Mouse (Mus musculus): ENCODE measurements around the gene Cdk20. TPM values are rescaled to one million over a fixed set of nuclear protein-coding genes. Genes with fewer than 3 reads are reported as not detected.

The Cdk20 gene
- polyA plus RNA-seq, 1 experiment from 2014 or later, result 8.6 TPM

DNA sequence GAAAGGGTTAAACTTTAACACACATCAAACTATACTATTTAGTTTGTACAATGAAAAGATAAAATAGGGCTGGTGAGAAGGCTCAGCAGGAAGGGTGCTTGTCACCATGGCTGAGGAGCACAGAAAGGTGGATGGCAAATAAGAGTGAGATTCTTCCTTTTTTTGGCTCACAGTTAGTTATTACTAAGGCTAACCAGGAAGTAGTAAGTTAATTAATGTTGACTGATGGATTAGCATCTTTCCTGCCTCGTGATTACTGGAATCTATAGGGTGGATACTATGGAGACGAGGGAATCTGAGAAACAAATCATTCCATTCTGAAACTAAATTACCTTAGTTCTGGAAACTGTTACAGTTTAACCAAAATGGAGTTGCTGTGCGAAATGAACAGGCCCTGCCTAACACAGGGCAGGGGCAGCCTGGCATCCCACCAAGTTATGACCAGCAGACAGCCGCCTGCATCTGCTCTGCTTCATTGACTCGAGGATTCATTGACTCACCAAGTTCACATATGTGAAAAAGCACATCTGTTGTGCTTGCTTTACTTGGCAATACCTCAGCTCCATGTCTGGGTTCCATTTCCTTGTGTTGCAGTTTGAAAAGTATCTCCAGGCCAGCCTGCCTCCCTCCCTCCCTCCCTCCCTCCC, 15.0 kb upstream of the Cdk20 start:
- ATAC-seq (ENCODE audit: low FRiP score), result no peak
- H3K4me1 ChIP-seq (ENCODE audit: control insufficient read depth, insufficient read depth, low read length), result no peaks in the 10 kb centered on the region
- no peak for DNase-seq (ENCODE audit: low spot score, missing footprints)
- 70% methylated on average over 5 of the region's 5 CpGs for WGBS
- H3K4me2 ChIP-seq, result no peak overlapping the region
- H3K36me3 ChIP-seq (ENCODE audit: control insufficient read depth, insufficient read depth, low read length), result no peaks in the 10 kb centered on the region
- H3K9ac ChIP-seq (ENCODE audit: low read length), result no peak overlapping the region
- H3K27ac ChIP-seq (ENCODE audit: low read depth, low read length), result no peak overlapping the region
- H3K4me3 ChIP-seq (ENCODE audit: low read depth, low read length), result no peak overlapping the region
- no peaks in the 10 kb centered on the region for H3K27me3 ChIP-seq (ENCODE audit: control insufficient read depth, insufficient read depth, low read length)
- no peaks in the 10 kb centered on the region for H3K9me3 ChIP-seq (ENCODE audit: control insufficient read depth, low read length)

- Histone ChIP-seq H3K9ac (ENCODE audit: low read length) (no peak overlapping the region), H3K36me3 (ENCODE audit: control insufficient read depth, insufficient read depth, low read length) (no peaks in the 10 kb centered on the region), H3K4me2 (no peak overlapping the region), H3K27ac (ENCODE audit: low read depth, low read length) (no peak overlapping the region), H3K4me1 (ENCODE audit: control insufficient read depth, insufficient read depth, low read length) (no peaks in the 10 kb centered on the region), H3K27me3 (ENCODE audit: control insufficient read depth, insufficient read depth, low read length) (no peaks in the 10 kb centered on the region), H3K9me3 (ENCODE audit: control insufficient read depth, low read length) (no peaks in the 10 kb centered on the region), H3K4me3 (ENCODE audit: low read depth, low read length) (no peak overlapping the region)
- ATAC-seq (ENCODE audit: low FRiP score), result no peak
- 94% methylated on average over 1 of the region's 1 CpGs for WGBS
- no peak for DNase-seq (ENCODE audit: low spot score, missing footprints)
These were observed 11.3 kb upstream of the Cdk20 start for GRCm38 (mm10) chr13:64420847-64421246.

- Histone ChIP-seq H3K9me3 (ENCODE audit: control insufficient read depth, low read length) (no peaks in the 10 kb centered on the region), H3K4me3 (ENCODE audit: low read depth, low read length) (no peak overlapping the region), H3K27me3 (ENCODE audit: control insufficient read depth, insufficient read depth, low read length) (no peaks in the 10 kb centered on the region), H3K27ac (ENCODE audit: low read depth, low read length) (no peak overlapping the region), H3K9ac (ENCODE audit: low read length) (no peak overlapping the region), H3K36me3 (ENCODE audit: control insufficient read depth, insufficient read depth, low read length) (no peaks in the 10 kb centered on the region), H3K4me1 (ENCODE audit: control insufficient read depth, insufficient read depth, low read length) (no peaks in the 10 kb centered on the region), H3K4me2 (no peak overlapping the region)
- no peak for ATAC-seq (ENCODE audit: low FRiP score)
- DNase-seq (ENCODE audit: low spot score, missing footprints), result no peak
- WGBS, result 75% methylated on average over 3 of the region's 3 CpGs
These were observed 10.7 kb upstream of the Cdk20 start for GRCm38 (mm10) chr13:64421386-64421785.

DNA sequence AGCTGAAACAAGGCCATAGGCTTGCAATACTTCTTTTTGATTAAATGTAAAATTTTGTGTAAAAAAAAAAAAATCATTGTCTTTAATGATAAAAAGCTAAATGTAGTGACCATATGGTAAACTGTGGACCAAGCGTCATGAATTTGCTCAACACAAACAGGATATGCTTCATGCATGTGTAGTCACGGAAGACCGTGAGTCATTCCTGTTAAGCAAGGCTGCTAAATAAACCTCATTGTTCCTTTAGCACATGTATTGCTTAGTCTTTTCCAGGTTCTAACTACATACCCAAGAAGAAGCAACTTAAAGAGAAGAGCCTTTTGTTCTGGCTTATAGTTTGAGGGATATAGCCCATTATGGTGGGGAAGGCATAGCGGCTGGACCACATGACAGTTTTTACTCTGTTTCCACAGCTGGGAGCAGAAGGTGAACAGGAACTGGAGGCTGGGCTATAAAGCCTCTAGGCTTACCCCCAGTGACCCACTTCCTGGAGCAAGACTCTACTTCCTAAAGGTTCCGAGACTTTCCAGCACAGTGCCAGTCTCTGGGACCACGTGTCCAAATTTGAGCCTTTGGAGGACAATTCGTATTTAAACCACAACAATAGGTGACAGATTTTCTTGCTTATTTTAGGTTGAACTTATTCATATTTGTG, 10.0 kb upstream of the Cdk20 start:
- no peaks in the 10 kb centered on the region for H3K4me1 ChIP-seq (ENCODE audit: control insufficient read depth, insufficient read depth, low read length)
- ATAC-seq (ENCODE audit: low FRiP score), result no peak
- H3K4me3 ChIP-seq (ENCODE audit: low read depth, low read length), result no peak overlapping the region
- no peaks in the 10 kb centered on the region for H3K27me3 ChIP-seq (ENCODE audit: control insufficient read depth, insufficient read depth, low read length)
- no peaks in the 10 kb centered on the region for H3K36me3 ChIP-seq (ENCODE audit: control insufficient read depth, insufficient read depth, low read length)
- H3K27ac ChIP-seq (ENCODE audit: low read depth, low read length), result no peak overlapping the region
- H3K9me3 ChIP-seq (ENCODE audit: control insufficient read depth, low read length), result no peaks in the 10 kb centered on the region
- DNase-seq (ENCODE audit: low spot score, missing footprints), result no peak
- H3K4me2 ChIP-seq, result no peak overlapping the region
- WGBS, result 90% methylated on average over 7 of the region's 7 CpGs
- H3K9ac ChIP-seq (ENCODE audit: low read length), result no peak overlapping the region

DNA sequence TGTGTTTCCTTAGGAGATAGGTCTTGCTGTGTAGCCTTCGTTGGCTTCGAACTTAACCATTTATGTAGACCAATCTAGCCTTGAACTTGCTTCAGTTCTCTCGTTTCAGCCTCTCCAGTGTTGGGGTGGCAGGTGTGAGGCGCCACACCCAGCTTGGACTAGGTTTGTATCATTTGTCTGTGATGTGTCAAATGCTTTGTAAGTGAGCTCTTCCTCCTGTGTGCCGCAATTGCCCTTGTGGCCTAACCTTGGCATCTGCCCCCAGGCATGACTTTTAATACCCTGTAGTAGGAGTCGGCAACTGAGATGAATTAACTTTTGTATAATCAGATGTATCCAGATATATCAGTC, 9.5 kb upstream of the Cdk20 start:
- Histone ChIP-seq H3K4me3 (ENCODE audit: low read depth, low read length) (no peak overlapping the region), H3K9ac (ENCODE audit: low read length) (no peak overlapping the region), H3K4me1 (ENCODE audit: control insufficient read depth, insufficient read depth, low read length) (no peaks in the 10 kb centered on the region), H3K27me3 (ENCODE audit: control insufficient read depth, insufficient read depth, low read length) (no peaks in the 10 kb centered on the region), H3K9me3 (ENCODE audit: control insufficient read depth, low read length) (no peaks in the 10 kb centered on the region), H3K4me2 (no peak overlapping the region), H3K36me3 (ENCODE audit: control insufficient read depth, insufficient read depth, low read length) (no peaks in the 10 kb centered on the region), H3K27ac (ENCODE audit: low read depth, low read length) (no peak overlapping the region)
- WGBS, result 89% methylated on average over 6 of the region's 6 CpGs
- DNase-seq (ENCODE audit: low spot score, missing footprints) (no peak), ATAC-seq (ENCODE audit: low FRiP score) (no peak)

DNA sequence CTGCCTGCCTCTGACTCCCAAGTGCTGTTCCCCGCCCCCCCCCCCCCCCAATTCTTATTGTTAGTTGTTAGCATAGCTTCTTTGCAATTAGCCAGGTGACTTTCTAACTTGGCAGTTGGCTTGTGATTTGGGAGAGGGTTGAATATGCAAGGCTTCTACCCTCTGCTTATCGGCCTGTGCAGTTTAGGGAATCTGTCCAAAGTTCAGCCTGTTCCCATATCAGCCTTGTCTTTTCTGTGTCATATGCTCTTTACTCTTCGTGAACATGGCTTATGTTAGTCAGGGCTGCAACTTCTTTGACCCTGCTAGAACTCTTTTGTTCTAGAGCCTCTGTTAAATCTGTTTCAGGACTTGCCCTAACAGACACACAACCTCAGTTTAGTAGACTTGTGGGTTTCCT, 7.8 kb upstream of the Cdk20 start:
- Histone ChIP-seq H3K4me1 (ENCODE audit: control insufficient read depth, insufficient read depth, low read length) (no peaks in the 10 kb centered on the region), H3K27me3 (ENCODE audit: control insufficient read depth, insufficient read depth, low read length) (no peaks in the 10 kb centered on the region), H3K27ac (ENCODE audit: low read depth, low read length) (no peak overlapping the region), H3K36me3 (ENCODE audit: control insufficient read depth, insufficient read depth, low read length) (no peaks in the 10 kb centered on the region), H3K9ac (ENCODE audit: low read length) (no peak overlapping the region), H3K4me3 (ENCODE audit: low read depth, low read length) (no peak overlapping the region), H3K4me2 (no peak overlapping the region), H3K9me3 (ENCODE audit: control insufficient read depth, low read length) (no peaks in the 10 kb centered on the region)
- WGBS, result 60% methylated on average over 3 of the region's 3 CpGs
- ATAC-seq (ENCODE audit: low FRiP score), result no peak
- no peak for DNase-seq (ENCODE audit: low spot score, missing footprints)

DNA sequence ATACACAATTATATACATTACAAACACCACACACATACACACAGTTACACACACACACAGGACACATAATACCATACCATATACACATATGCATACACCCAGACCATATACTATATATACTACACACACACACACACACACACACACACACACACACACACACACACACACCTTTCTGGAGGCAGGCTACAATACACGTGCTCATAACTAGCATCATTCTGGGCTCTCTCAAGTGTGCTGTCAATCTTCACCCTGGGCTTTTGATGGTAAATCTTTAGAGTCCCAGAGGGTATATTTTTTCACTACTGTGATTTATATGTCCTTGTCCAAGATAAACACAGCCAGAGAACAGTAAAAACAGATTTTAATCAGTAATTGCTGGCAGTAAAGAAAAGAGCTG, 6.8 kb upstream of the Cdk20 start:
- no peak overlapping the region for H3K4me2 ChIP-seq
- no peak overlapping the region for H3K4me3 ChIP-seq (ENCODE audit: low read depth, low read length)
- no peaks in the 10 kb centered on the region for H3K27me3 ChIP-seq (ENCODE audit: control insufficient read depth, insufficient read depth, low read length)
- H3K4me1 ChIP-seq (ENCODE audit: control insufficient read depth, insufficient read depth, low read length), result no peaks in the 10 kb centered on the region
- no peaks in the 10 kb centered on the region for H3K9me3 ChIP-seq (ENCODE audit: control insufficient read depth, low read length)
- ATAC-seq (ENCODE audit: low FRiP score), result no peak
- 57% methylated on average over 1 of the region's 1 CpGs for WGBS
- no peak overlapping the region for H3K9ac ChIP-seq (ENCODE audit: low read length)
- no peak for DNase-seq (ENCODE audit: low spot score, missing footprints)
- H3K27ac ChIP-seq (ENCODE audit: low read depth, low read length), result no peak overlapping the region
- no peaks in the 10 kb centered on the region for H3K36me3 ChIP-seq (ENCODE audit: control insufficient read depth, insufficient read depth, low read length)

DNA sequence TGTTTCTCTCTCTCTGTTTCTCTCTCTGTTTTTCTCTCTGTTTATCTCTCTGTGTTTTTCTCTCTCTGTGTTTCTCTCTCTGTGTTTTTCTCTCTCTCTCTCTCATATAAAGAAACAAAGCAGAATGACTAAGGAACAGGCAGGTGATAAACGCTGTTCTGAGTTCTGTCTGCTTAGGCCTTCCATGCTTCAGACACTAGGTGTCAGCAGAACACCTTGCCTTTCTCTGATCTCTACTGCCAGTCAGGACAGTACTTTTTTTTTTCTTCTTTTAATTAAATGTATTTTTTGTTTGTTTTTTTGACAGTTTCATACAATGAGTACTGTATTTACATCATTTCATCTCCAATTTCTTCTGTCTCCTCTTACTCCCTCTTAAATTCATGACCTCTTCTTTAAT, 2.8 kb upstream of the Cdk20 start:
- no peaks in the 10 kb centered on the region for H3K36me3 ChIP-seq (ENCODE audit: control insufficient read depth, insufficient read depth, low read length)
- peaks cover 7% of the 10 kb centered on the region; the same call in 1 of the 2 replicates for H3K4me1 ChIP-seq (ENCODE audit: control insufficient read depth, insufficient read depth, low read length)
- no peaks in the 10 kb centered on the region for H3K9me3 ChIP-seq (ENCODE audit: control insufficient read depth, low read length)
- H3K9ac ChIP-seq (ENCODE audit: low read length), result no peak overlapping the region
- ATAC-seq (ENCODE audit: low FRiP score), result no peak
- no peak overlapping the region for H3K4me2 ChIP-seq
- no peak for DNase-seq (ENCODE audit: low spot score, missing footprints)
- H3K27me3 ChIP-seq (ENCODE audit: control insufficient read depth, insufficient read depth, low read length), result no peaks in the 10 kb centered on the region
- 9% methylated on average over 1 of the region's 1 CpGs for WGBS
- H3K27ac ChIP-seq (ENCODE audit: low read depth, low read length), result no peak overlapping the region
- no peak overlapping the region for H3K4me3 ChIP-seq (ENCODE audit: low read depth, low read length)

DNA sequence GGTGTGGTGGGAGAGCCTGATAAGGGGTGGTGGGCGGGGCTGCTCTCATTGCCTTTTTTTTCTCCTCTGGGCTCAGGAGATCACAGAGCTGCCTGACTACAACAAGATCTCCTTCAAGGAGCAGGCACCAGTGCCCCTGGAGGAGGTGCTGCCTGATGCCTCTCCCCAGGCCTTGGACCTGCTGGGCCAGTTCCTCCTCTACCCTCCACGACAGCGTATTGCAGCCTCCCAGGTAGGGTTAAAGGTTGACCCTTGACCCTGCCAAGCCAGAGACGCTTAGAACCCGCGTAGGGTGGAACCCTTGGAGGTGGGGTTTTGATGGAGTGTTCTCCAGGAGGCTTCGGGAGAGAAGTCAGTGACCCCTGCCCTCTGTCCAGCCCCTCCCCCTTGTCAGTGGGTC, 5.7 kb downstream of the Cdk20 start:
- no peak overlapping the region for H3K4me3 ChIP-seq (ENCODE audit: low read depth, low read length)
- DNase-seq (ENCODE audit: low spot score, missing footprints) (no peak), ATAC-seq (ENCODE audit: low FRiP score) (no peak)
- no peaks in the 10 kb centered on the region for H3K27me3 ChIP-seq (ENCODE audit: control insufficient read depth, insufficient read depth, low read length)
- H3K9me3 ChIP-seq (ENCODE audit: control insufficient read depth, low read length), result no peaks in the 10 kb centered on the region
- H3K9ac ChIP-seq (ENCODE audit: low read length), result no peak overlapping the region
- H3K4me1 ChIP-seq (ENCODE audit: control insufficient read depth, insufficient read depth, low read length), result peaks cover 5% of the 10 kb centered on the region; the same call in 1 of the 2 replicates
- WGBS, result 76% methylated on average over 7 of the region's 7 CpGs
- H3K27ac ChIP-seq (ENCODE audit: low read depth, low read length), result no peak overlapping the region
- no peaks in the 10 kb centered on the region for H3K36me3 ChIP-seq (ENCODE audit: control insufficient read depth, insufficient read depth, low read length)
- no peak overlapping the region for H3K4me2 ChIP-seq
